28 mouse cellular contexts compared by ENCODE assay signal in the genomic region with DNA sequence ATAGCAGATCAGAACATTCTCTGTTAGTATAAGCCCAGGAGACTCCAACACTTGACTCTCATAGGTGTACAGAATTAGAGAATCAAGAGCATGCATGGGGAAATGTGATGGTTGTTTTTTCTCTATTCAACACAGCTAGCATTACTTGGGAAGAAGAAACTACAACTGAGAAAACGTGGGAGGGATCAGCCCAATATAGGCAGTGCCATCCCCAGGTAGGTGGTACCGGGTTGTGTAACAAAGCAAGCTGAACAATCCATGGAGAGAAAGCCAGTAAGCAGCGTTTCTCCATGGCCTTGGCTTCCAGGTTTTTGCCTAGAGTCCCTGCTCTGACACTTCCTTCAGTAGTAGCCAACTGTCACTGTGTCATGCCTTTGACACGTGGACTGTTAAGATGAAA. TPM values are rescaled to one million over a fixed set of nuclear protein-coding genes. Genes with fewer than 3 reads are reported as not detected.
"Had no signal": no experiment of that assay in that cellular context is flagged by ENCODE, and none has a peak within 500 bp of the region (broad histone marks: within the 10 kb centered on the region; RNA-seq: fewer than 3 reads in every experiment).

No protein-coding gene starts in this region.

- DNase-seq: gastrocnemius, adult 2 months; gastrocnemius, postnatal 10 days; gastrocnemius, postnatal 25 days; heart, adult 2 months; heart, postnatal 14 days; heart, postnatal 4 days; kidney, adult 2 months; kidney, adult 9 months; kidney, postnatal 25 days; kidney, postnatal 4 days; liver; liver, embryonic 13.5 days had no signal

- H3K27ac ChIP-seq: gastrocnemius, adult 2 months; heart, adult 2 months; heart, embryonic 13.5 days; heart, embryonic 15.5 days; hindbrain, embryonic 10.5 days; hindbrain, embryonic 12.5 days; hindbrain, embryonic 14.5 days; intestine, embryonic 15.5 days; kidney, embryonic 15.5 days; kidney, postnatal 0 days; layer of hippocampus, adult 2 months; limb, embryonic 10.5 days; limb, embryonic 12.5 days; liver, embryonic 13.5 days had no signal

- H3K4me3 ChIP-seq: gastrocnemius, adult 2 months; heart, adult 2 months; heart, embryonic 13.5 days; heart, embryonic 15.5 days; hindbrain, embryonic 10.5 days; hindbrain, embryonic 12.5 days; intestine, embryonic 15.5 days; kidney, embryonic 15.5 days; layer of hippocampus, adult 2 months; limb, embryonic 10.5 days; limb, embryonic 12.5 days; liver, embryonic 13.5 days had no signal

- ATAC-seq: forebrain, embryonic 16.5 days; hindbrain, embryonic 16.5 days; inflammation-experienced regulatory T-cells, adult 6 months; intestine, embryonic 15.5 days; intestine, postnatal 0 days had no signal

RNA-seq across cellular contexts. Expression of gene Sdcbp2, which starts 33.8 kb away (rescaled TPM):
- total RNA-seq: granulocyte monocyte progenitor cell, adult 5-6 weeks had no signal
